Mouse (Mus musculus) myocyte (in vitro differentiated cells): ENCODE results near the gene Tnfrsf13b. TPM values are rescaled to one million over a fixed set of nuclear protein-coding genes. Genes with fewer than 3 reads are reported as not detected.

Experiments used
- H3K27me3 ChIP-seq: one replicate; pipeline ENCODE4 v1.6.1; 2011; ENCODE audit not compliant: control insufficient read depth, insufficient read depth, insufficient read length
- H3K36me3 ChIP-seq: one replicate; pipeline ENCODE4 v1.6.1; 2011; ENCODE audit not compliant: control insufficient read depth, insufficient read depth
- H3K4me2 ChIP-seq: one replicate; pipeline ENCODE4 v1.6.1; 2011; ENCODE audit warnings: low read depth, control low read depth
- H3K4me3 ChIP-seq: one replicate; pipeline ENCODE4 v1.5.1; 2011; ENCODE audit warnings: mild to moderate bottlenecking, control low read depth, moderate library complexity
- H3K79me2 ChIP-seq: one replicate; pipeline ENCODE4 v1.6.1; 2011; ENCODE audit not compliant: control insufficient read depth, insufficient read depth
- H3ac ChIP-seq: one replicate; pipeline ENCODE4 v1.6.1; 2011; ENCODE audit not compliant: control insufficient read depth, insufficient read length
- CEBPB ChIP-seq: IDR thresholded peaks from 2 replicates; pipeline ENCODE4 v1.6.1; 2011; ENCODE audit warnings: mild to moderate bottlenecking, moderate library complexity; ENCODE audit not compliant: poor library complexity, insufficient read depth, severe bottlenecking
- E2F4 ChIP-seq: IDR thresholded peaks from one replicate; pipeline ENCODE4 v1.6.1; 2011; ENCODE audit warnings: mild to moderate bottlenecking, control low read depth, moderate library complexity; ENCODE audit not compliant: insufficient read depth
- MAX ChIP-seq: IDR thresholded peaks from one replicate; pipeline ENCODE4 v1.6.1; 2011; ENCODE audit warnings: low read depth, mild to moderate bottlenecking, control low read depth
- MYOD1 ChIP-seq, 3 experiments: IDR thresholded peaks; one replicate each; pipeline ENCODE4 v1.6.1; 2011; ENCODE audit warnings: control low read depth in 2 of 3, low read depth in 2 of 3, mild to moderate bottlenecking in 2 of 3, moderate library complexity in 1 of 3; ENCODE audit not compliant: insufficient read length in 2 of 3, control insufficient read depth in 1 of 3
- MYOG ChIP-seq, 3 experiments: IDR thresholded peaks; one replicate each; pipeline ENCODE4 v1.6.1; 2011; ENCODE audit warnings: control low read depth in 2 of 3, low read depth in 2 of 3, mild to moderate bottlenecking in 2 of 3; ENCODE audit not compliant: insufficient read length in 2 of 3, control insufficient read depth in 1 of 3, insufficient read depth in 1 of 3
- POLR2A ChIP-seq: IDR thresholded peaks from one replicate; pipeline ENCODE4 v1.6.1; 2011; ENCODE audit warnings: low read depth, mild to moderate bottlenecking, control low read depth, moderate library complexity; ENCODE audit not compliant: insufficient read length
- POLR2AphosphoS2 ChIP-seq: IDR thresholded peaks from one replicate; pipeline ENCODE4 v1.6.1; 2011; ENCODE audit warnings: low read depth, control low read depth; ENCODE audit not compliant: insufficient read length
- REST ChIP-seq: IDR thresholded peaks from one replicate; pipeline ENCODE4 v1.6.1; 2011; ENCODE audit warnings: mild to moderate bottlenecking, control low read depth, moderate library complexity; ENCODE audit not compliant: insufficient read depth, insufficient read length
- SRF ChIP-seq: IDR thresholded peaks from one replicate; pipeline ENCODE4 v1.6.1; 2011; ENCODE audit warnings: low read depth; ENCODE audit not compliant: control insufficient read depth, insufficient read length
- TCF12 ChIP-seq: IDR thresholded peaks from one replicate; pipeline ENCODE4 v1.6.1; 2011; ENCODE audit warnings: mild to moderate bottlenecking, control low read depth; ENCODE audit not compliant: poor library complexity, insufficient read depth, severe bottlenecking
- TCF3 ChIP-seq: IDR thresholded peaks from one replicate; pipeline ENCODE4 v1.6.1; 2011; ENCODE audit warnings: low read depth, control low read depth; ENCODE audit not compliant: insufficient read length
- USF1 ChIP-seq: IDR thresholded peaks from one replicate; pipeline ENCODE4 v1.6.1; 2011; ENCODE audit warnings: low read depth, mild to moderate bottlenecking, control low read depth, moderate library complexity
- polyA plus RNA-seq: library from polyadenylated mRNA; unstranded; fragments of >200 nt; fragmentation: generic; extraction: Trizol; gene quantifications from one replicate; pipeline ENCODE4 v1.2.1, GENCODE M21; 2012; ENCODE audit warnings: missing spikeins

Gene Tnfrsf13b
- polyA plus RNA-seq, 1 experiment: 0.04 TPM

- Histone ChIP-seq H3K4me2 (no peak overlapping the region), H3K79me2 (no peaks in the 10 kb centered on the region), H3K4me3 (no peak overlapping the region), H3ac (no peak overlapping the region), H3K27me3 (peaks cover 12% of the 10 kb centered on the region), H3K36me3 (no peaks in the 10 kb centered on the region)
- no peak for TF ChIP-seq MYOG (IDR thresholded peaks at IDR 0.05; ENCODE audit: control insufficient read depth in 1 of 3, insufficient read depth in 1 of 3, insufficient read length in 2 of 3, low read depth in 2 of 3)
- no peak for TF ChIP-seq SRF
- no peak for TF ChIP-seq POLR2AphosphoS2
- TF ChIP-seq REST: no peak
- no peak for TF ChIP-seq POLR2A
- TF ChIP-seq CEBPB: no peak
- no peak for TF ChIP-seq USF1
- no peak for TF ChIP-seq MYOD1 (IDR thresholded peaks at IDR 0.05; ENCODE audit: control insufficient read depth in 1 of 3, insufficient read length in 2 of 3, low read depth in 2 of 3)
- no peak for TF ChIP-seq TCF12
Observed at GRCm38 (mm10) chr11:61141693-61142092, 15.1 kb downstream of the Tnfrsf13b start.

GRCm38 (mm10) chr11:61142262-61142661 is 15.7 kb downstream of the Tnfrsf13b start:
- Histone ChIP-seq H3K36me3 (no peaks in the 10 kb centered on the region), H3ac (no peak overlapping the region), H3K4me3 (no peak overlapping the region), H3K79me2 (no peaks in the 10 kb centered on the region), H3K27me3 (peaks cover 12% of the 10 kb centered on the region), H3K4me2 (no peak overlapping the region)
- TF ChIP-seq SRF (no peak), POLR2AphosphoS2 (no peak), CEBPB (no peak), MYOD1 (IDR thresholded peaks at IDR 0.05; ENCODE audit: control insufficient read depth in 1 of 3, insufficient read length in 2 of 3, low read depth in 2 of 3) (no peak), MYOG (IDR thresholded peaks at IDR 0.05; ENCODE audit: control insufficient read depth in 1 of 3, insufficient read depth in 1 of 3, insufficient read length in 2 of 3, low read depth in 2 of 3) (no peak), USF1 (no peak), POLR2A (no peak), E2F4 (no peak), REST (no peak), MAX (no peak), TCF12 (no peak), TCF3 (no peak)

GRCm38 (mm10) chr11:61142941-61143530 is 16.5 kb downstream of the Tnfrsf13b start:
- no peak overlapping the region for H3K4me3 ChIP-seq
- H3ac ChIP-seq: no peak overlapping the region
- no peaks in the 10 kb centered on the region for H3K36me3 ChIP-seq
- TF ChIP-seq USF1 (no peak), MAX (no peak), SRF (no peak), MYOG (IDR thresholded peaks at IDR 0.05; ENCODE audit: control insufficient read depth in 1 of 3, insufficient read depth in 1 of 3, insufficient read length in 2 of 3, low read depth in 2 of 3) (no peak), E2F4 (no peak), CEBPB (no peak), MYOD1 (IDR thresholded peaks at IDR 0.05; ENCODE audit: control insufficient read depth in 1 of 3, insufficient read length in 2 of 3, low read depth in 2 of 3) (no peak), REST (no peak)
- H3K79me2 ChIP-seq: no peaks in the 10 kb centered on the region
- no peak overlapping the region for H3K4me2 ChIP-seq
- peaks cover 8% of the 10 kb centered on the region for H3K27me3 ChIP-seq

GRCm38 (mm10) chr11:61143564-61144469 is 17.3 kb downstream of the Tnfrsf13b start:
- TF ChIP-seq MYOD1 (IDR thresholded peaks at IDR 0.05; ENCODE audit: control insufficient read depth in 1 of 3, insufficient read length in 2 of 3, low read depth in 2 of 3): no peak
- no peak for TF ChIP-seq TCF3
- no peak for TF ChIP-seq CEBPB
- no peak for TF ChIP-seq TCF12
- no peak for TF ChIP-seq USF1
- TF ChIP-seq POLR2AphosphoS2: no peak
- TF ChIP-seq REST: no peak
- no peak for TF ChIP-seq MAX
- no peak for TF ChIP-seq E2F4
- TF ChIP-seq SRF: no peak
- TF ChIP-seq MYOG (IDR thresholded peaks at IDR 0.05; ENCODE audit: control insufficient read depth in 1 of 3, insufficient read depth in 1 of 3, insufficient read length in 2 of 3, low read depth in 2 of 3): no peak
- no peak for TF ChIP-seq POLR2A
- Histone ChIP-seq H3K36me3 (no peaks in the 10 kb centered on the region), H3K27me3 (peaks cover under 1% of the 10 kb centered on the region), H3K4me2 (no peak overlapping the region), H3K4me3 (no peak overlapping the region), H3K79me2 (no peaks in the 10 kb centered on the region), H3ac (no peak overlapping the region)
